Mouse (Mus musculus) embryonic fibroblast, embryonic 13.5 days (primary cell): ENCODE measurements at regions not wholly inside any gene's neighbourhood (a gene's known extent, or its start where the extent isn't known, plus 50 kb on each side); places are given as distances from the start of the nearest gene placed in this dataset.

Source experiments
- H3K27ac ChIP-seq: 2 replicates; pipeline ENCODE4 v1.5.1; 2012; ENCODE audit warnings: low read length, control low read depth, inconsistent platforms; ENCODE audit not compliant: insufficient read depth
- H3K4me1 ChIP-seq: 2 replicates; pipeline ENCODE4 v1.6.1; 2011; ENCODE audit warnings: low read length; ENCODE audit not compliant: control insufficient read depth, insufficient read depth
- H3K4me3 ChIP-seq: 2 replicates; pipeline ENCODE4 v1.5.1; 2011; ENCODE audit warnings: mild to moderate bottlenecking, control low read depth, low read length; ENCODE audit not compliant: insufficient read depth
- CTCF ChIP-seq: IDR thresholded peaks from 2 replicates; pipeline ENCODE4 v1.5.1; 2011; ENCODE audit warnings: mild to moderate bottlenecking, control low read depth, low read length, moderate library complexity, borderline replicate concordance; ENCODE audit not compliant: insufficient read depth
- POLR2A ChIP-seq: IDR thresholded peaks from 2 replicates; pipeline ENCODE4 v1.6.1; 2011; ENCODE audit warnings: low read depth, mild to moderate bottlenecking, control low read depth, low read length, moderate library complexity

DNA sequence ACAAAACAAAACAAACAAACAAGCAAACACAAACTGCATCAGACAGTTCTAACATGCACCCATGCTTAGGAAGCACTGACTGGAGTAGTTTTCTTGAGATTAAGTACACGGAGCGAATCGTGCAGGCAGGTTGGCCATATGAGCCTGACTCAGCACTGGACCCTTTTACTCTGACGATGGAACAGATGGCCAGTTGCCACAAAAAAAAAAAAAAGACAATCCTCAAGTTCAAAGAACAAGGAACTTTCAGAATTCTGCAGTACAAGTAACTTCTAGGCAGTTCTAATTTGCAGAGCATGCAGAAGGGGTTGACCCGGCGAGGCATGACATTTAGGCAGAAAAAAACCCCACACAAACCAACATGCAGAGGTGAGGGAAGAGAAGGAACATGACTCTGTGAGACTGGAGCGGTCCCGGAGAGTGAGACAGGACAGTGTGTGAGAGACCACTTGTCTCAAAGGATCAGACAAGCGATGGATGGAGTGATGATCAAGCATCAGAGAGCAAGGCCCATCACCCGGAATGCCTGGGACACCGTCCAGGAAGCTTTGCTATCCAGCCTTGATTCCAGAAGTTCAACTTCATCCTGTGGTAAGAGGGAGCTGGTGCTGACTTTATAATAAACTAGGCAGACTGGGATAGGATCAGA is 71.0 kb upstream of the Sesn3 start:
- Histone ChIP-seq H3K4me1 (peaks cover 13% of the 10 kb centered on the region; the same call in 1 of the 2 replicates), H3K4me3 (no peak overlapping the region), H3K27ac (no peak overlapping the region)
- no peak for TF ChIP-seq CTCF
- no peak for TF ChIP-seq POLR2A

- no peak for TF ChIP-seq CTCF
- TF ChIP-seq POLR2A: no peak
- no peak overlapping the region for H3K4me3 ChIP-seq
- H3K27ac ChIP-seq: no peak overlapping the region
- H3K4me1 ChIP-seq: peaks cover 13% of the 10 kb centered on the region; the same call in 1 of the 2 replicates
Observed at GRCm38 (mm10) chr9:14204817-14205216, 70.0 kb upstream of the Sesn3 start.

DNA sequence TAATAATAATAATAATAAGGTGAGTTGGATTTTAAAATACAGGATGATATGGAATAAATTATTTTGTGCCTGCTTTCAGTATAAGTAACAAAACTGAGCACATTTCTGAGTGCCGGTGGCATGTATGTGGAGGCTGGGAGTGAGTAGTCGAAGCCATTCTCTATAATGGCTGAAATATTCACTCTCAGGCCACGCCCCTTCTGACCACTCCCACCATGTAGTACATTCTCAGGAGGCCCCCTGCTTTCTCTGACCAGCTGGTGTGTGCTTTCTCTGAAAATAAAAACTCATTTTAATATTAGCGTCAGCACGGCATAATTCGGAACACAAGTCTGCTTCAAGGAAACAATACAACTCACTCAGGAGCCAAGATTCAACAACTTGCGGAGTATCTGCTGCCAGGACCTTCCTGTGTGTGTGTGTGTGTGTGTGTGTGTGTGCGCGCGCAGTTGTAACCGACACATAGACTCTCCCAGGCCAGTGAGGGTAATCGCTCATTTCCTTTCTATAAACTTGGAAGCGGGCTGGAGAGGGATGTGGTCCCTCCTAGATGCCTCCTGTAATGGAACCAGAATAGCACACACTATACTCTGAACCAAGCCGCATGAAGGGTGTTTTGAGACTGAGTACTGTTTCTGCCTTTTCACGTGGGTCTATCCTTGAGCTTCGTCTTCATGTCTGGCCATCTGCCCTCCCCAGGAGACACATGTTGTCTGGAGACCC is 67.9 kb upstream of the Sesn3 start:
- TF ChIP-seq POLR2A (no peak), CTCF (no peak)
- 0 out of 2 replicates have a peak, but pooled peaks cover 2% of the 10 kb centered on the region for H3K4me1 ChIP-seq
- no peak overlapping the region for H3K4me3 ChIP-seq
- H3K27ac ChIP-seq: no peak overlapping the region

DNA sequence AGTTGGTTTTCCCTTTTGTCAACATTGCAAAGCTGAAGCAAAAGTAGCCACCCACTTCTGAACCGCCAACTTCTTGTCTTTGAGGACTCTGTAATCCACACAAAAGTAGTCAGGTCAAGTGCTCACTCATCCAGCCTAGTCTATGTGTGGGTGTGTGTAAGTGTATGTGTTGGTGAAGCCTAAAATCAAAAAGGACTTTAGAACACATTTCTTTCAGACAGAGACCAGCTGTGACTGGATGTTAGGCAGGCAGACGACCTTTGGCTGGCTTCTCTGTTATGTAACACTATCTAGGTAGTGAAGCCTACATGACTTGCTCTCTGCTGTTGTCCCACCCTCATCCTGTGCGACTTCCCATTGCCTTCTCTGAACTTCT is 67.3 kb upstream of the Sesn3 start:
- H3K27ac ChIP-seq: no peak overlapping the region
- TF ChIP-seq POLR2A (no peak), CTCF (no peak)
- 0 out of 2 replicates have a peak, but pooled peaks cover 2% of the 10 kb centered on the region for H3K4me1 ChIP-seq
- no peak overlapping the region for H3K4me3 ChIP-seq

DNA sequence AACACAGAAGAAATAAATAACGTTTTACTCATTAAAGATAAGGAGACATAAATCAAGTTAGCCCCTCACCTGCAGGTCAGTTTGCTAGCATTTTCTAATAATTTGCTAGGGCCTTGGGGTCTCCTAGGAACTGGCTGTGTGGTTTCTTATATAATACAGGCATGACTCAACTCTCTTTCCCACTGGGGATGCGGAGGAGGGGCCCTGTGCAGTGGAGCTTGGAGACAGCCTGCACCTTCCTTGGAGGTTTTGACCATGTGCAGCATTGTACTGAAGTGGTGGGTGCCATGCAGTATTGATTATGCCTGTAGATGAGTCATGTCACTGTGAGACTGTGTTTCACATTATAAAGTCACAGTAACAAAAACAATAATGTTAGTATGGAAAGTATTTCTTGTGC is 61.6 kb upstream of the Sesn3 start:
- Histone ChIP-seq H3K4me3 (no peak overlapping the region), H3K4me1 (peaks cover 5% of the 10 kb centered on the region; the same call in 1 of the 2 replicates)
- TF ChIP-seq POLR2A: no peak
- TF ChIP-seq CTCF: no peak

GRCm38 (mm10) chr9:14215171-14215782 is 59.6 kb upstream of the Sesn3 start:
- H3K27ac ChIP-seq: no peak overlapping the region; the same call in 1 of the 2 replicates
- TF ChIP-seq POLR2A (no peak), CTCF (no peak)
- peaks cover 5% of the 10 kb centered on the region; the same call in 1 of the 2 replicates for H3K4me1 ChIP-seq
- H3K4me3 ChIP-seq: no peak overlapping the region

More for the DNA sequence above, 61.6 kb upstream of the Sesn3 start:
- no peak overlapping the region for H3K27ac ChIP-seq

- no peak for TF ChIP-seq CTCF
- TF ChIP-seq POLR2A: no peak
- H3K27ac ChIP-seq: no peak overlapping the region
- H3K4me1 ChIP-seq: peaks cover 5% of the 10 kb centered on the region; the same call in 1 of the 2 replicates
- H3K4me3 ChIP-seq: no peak overlapping the region
Observed at GRCm38 (mm10) chr9:14215961-14216360, 58.9 kb upstream of the Sesn3 start.

- no peaks in the 10 kb centered on the region for H3K4me1 ChIP-seq
- H3K27ac ChIP-seq: no peak overlapping the region
- TF ChIP-seq CTCF (no peak), POLR2A (no peak)
- H3K4me3 ChIP-seq: no peak overlapping the region
Observed at GRCm38 (mm10) chr9:14222936-14223335, 51.9 kb upstream of the Sesn3 start.
